Mouse (Mus musculus): ENCODE data around the gene Rabggta. TPM values are rescaled to one million over a fixed set of nuclear protein-coding genes. Genes with fewer than 3 reads are reported as not detected.

Rabggta gene
- polyA plus RNA-seq, 1 experiment: 64.9 TPM

DNA sequence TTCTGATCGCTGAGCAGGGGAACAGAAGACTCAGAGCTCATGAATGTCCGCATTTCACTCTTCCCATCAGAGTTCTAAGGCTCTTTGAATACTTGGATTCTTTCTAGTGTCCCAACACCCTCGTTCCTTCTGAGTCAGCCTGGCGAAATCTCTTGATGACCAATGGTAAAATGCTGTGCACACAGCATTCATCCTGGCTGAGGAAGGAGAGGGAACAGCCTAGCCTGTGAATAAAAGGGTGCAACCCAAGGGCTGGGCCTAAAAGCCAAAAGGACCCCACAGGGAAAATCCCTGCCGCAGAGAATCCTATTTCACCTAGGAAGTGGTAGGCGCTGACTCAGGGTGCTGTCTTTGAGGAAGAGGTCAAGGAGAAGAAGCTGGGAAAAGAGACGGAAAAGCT, 8.1 kb upstream of the Rabggta start:
- DNase-seq (ENCODE audit: low read depth): no peak
- TF ChIP-seq POLR2A (IDR thresholded peaks at IDR 0.05; ENCODE audit: borderline replicate concordance, extremely low read depth, insufficient read depth, insufficient read length, poor library complexity, severe bottlenecking) (no peak), CTCF (IDR thresholded peaks at IDR 0.05; ENCODE audit: borderline replicate concordance, extremely low read depth, insufficient read depth, insufficient read length) (no peak)

DNA sequence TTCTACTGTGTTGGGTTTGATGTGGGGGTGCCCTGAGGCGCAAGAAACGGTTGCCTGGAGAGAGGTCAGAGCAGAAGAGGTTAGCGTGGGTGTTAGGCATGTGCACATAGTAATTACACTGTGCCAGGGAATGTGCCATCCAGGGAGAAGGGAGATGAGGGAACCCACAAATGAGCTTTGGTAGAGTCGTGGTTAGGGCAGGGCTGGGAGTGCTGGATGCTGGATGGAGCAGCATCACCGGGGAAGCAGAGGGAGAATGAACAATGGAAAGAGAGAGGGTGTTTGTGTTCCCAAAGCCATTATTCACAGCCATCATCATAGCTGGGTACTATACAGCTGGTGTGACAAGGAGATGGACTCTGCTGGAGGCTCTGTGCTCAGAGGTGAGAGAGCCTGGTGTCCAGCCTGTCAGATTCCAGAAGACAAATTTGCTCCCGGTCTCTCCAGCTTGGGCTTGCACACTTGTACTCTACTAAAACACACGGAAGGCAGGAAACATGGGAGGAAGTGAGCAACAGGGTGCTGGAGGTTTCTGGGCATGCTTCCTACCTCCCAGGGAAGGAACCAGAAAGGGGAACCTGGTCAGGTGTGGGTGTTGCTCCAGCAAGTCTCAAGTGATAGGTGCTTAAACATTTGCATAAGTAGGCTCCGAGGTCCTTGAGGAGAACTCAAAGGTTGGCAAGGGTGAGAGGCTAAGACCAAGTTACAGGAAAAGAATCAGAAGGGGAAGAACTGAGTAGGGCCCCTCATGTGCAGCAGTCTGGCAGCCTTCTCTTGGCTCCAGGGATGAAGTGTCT, 6.0 kb upstream of the Rabggta start:
- TF ChIP-seq POLR2A (IDR thresholded peaks at IDR 0.05; ENCODE audit: borderline replicate concordance, extremely low read depth, insufficient read depth, insufficient read length, poor library complexity, severe bottlenecking) (no peak), CTCF (IDR thresholded peaks at IDR 0.05; ENCODE audit: borderline replicate concordance, extremely low read depth, insufficient read depth, insufficient read length) (no peak)

DNA sequence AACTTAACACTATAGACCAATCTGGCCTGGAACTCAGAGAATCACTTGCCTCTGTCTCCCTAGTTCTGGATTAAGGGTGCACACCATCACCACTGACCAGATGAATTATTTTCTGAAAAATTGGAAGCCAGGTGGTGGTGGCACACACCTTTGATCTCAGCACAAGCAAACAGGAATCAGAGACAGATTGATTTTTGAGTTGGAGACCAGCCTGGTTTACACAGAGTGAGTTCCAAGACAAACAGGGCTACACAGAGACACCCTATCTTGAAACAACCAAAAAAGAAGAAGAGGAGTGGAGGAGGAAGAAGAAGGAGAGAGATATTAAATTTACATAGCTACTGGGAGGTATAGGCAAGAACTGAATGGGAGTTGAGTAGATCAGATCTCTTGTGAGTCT, 4.2 kb upstream of the Rabggta start:
- TF ChIP-seq POLR2A (IDR thresholded peaks at IDR 0.05; ENCODE audit: borderline replicate concordance, extremely low read depth, insufficient read depth, insufficient read length, poor library complexity, severe bottlenecking) (no peak), CTCF (IDR thresholded peaks at IDR 0.05; ENCODE audit: borderline replicate concordance, extremely low read depth, insufficient read depth, insufficient read length) (no peak)
- DNase-seq (ENCODE audit: low read depth): no peak

More for the DNA sequence above, 6.0 kb upstream of the Rabggta start:
- DNase-seq (ENCODE audit: low read depth): no peak

DNA sequence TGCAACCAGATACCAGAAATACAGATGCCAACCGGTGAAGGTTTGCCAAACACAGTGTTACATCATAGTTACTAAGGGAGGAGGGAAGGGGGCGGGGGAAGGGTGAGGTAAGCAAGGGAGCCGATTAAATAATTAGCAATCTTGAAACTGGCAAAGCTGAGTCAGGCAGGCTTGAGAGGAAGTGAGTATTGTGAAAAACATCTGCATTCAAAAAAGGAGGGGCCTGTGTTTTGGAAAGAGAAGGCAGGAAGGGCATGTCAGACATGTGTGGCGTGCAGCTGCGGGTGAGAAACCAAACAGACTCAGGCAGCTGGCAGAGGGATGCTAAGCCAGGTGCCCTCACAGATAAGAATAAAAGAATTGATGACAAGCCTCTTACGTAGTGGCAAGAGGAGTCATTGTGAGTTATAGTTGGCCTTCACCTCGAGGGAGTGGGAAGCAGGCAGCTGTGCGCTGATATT, 2.4 kb upstream of the Rabggta start:
- DNase-seq (ENCODE audit: low read depth): peak; percentile 8

DNA sequence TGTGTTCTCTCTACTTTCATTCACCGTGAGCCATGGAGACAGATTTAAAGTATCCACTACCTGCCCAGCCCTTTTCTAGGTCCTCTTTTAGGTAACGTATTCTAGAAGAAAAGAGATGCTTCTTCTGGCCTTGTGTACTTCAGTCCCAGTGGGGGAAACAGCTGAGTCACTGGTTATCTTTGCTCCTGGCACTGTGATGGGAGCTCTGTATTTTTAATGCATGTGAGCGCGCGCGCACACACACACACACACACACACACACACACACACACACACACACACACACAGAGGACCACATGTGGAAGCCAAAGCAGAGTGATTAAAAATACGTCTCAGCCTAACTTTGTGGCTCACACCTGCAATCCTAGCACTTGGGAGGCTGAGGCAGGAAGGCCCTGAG, 1.4 kb upstream of the Rabggta start:
- no peak for DNase-seq (ENCODE audit: low read depth)
- TF ChIP-seq POLR2A (IDR thresholded peaks at IDR 0.05; ENCODE audit: borderline replicate concordance, extremely low read depth, insufficient read depth, insufficient read length, poor library complexity, severe bottlenecking) (no peak), CTCF (IDR thresholded peaks at IDR 0.05; ENCODE audit: borderline replicate concordance, extremely low read depth, insufficient read depth, insufficient read length) (no peak)

More for the DNA sequence above, 2.4 kb upstream of the Rabggta start:
- TF ChIP-seq POLR2A (IDR thresholded peaks at IDR 0.05; ENCODE audit: borderline replicate concordance, extremely low read depth, insufficient read depth, insufficient read length, poor library complexity, severe bottlenecking) (no peak), CTCF (IDR thresholded peaks at IDR 0.05; ENCODE audit: borderline replicate concordance, extremely low read depth, insufficient read depth, insufficient read length) (no peak)

DNA sequence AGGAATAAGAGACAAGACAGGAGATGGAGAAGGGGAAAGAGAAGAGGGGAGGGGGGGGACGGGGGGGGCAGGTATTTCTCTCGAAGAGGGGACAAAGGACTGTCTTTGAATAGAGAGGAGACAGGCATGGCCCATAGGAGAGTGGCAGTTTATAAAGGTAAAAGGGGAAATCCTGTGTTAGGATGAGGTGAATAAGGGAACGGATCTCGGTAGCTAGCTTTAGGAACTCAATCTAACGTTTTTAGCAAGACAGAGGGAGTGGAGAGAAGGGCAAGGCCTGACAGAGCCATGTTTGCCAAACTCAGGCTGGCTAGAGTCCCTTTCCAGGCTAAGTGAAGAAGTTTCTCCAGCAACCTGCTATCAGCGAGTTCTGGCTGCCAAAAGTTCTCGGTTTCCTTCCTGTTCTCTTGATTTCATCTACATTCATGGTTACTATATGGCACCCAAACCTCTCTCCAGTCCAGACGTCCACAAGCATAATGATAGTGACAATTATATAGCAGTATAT, 429 bp upstream of the Rabggta start:
- DNase-seq (ENCODE audit: low read depth): peak; percentile 14
- TF ChIP-seq POLR2A (IDR thresholded peaks at IDR 0.05; ENCODE audit: borderline replicate concordance, extremely low read depth, insufficient read depth, insufficient read length, poor library complexity, severe bottlenecking) (no peak), CTCF (IDR thresholded peaks at IDR 0.05; ENCODE audit: borderline replicate concordance, extremely low read depth, insufficient read depth, insufficient read length) (no peak)

DNA sequence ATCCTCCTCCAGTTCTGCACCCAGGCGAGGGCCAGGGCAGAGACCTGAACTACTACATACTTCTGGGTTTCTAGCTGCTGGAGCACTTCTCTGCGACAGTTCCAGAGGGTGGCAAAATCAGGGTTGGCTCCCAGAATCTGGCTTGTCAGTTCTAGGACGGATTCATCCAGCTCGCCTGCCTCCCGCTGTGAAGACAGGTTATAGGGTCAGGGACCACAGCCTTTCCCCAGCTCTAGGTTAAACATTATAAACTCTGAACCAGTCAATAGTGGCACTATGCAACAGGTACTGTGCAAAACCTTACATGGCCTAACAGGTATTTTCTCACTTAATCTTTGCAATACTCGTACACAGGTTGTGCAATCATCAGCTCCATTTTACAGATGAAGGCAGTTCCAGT, 987 bp downstream of the Rabggta start:
- no peak for DNase-seq (ENCODE audit: low read depth)
- TF ChIP-seq POLR2A (IDR thresholded peaks at IDR 0.05; ENCODE audit: borderline replicate concordance, extremely low read depth, insufficient read depth, insufficient read length, poor library complexity, severe bottlenecking): no peak
- no peak for TF ChIP-seq CTCF (IDR thresholded peaks at IDR 0.05; ENCODE audit: borderline replicate concordance, extremely low read depth, insufficient read depth, insufficient read length)

DNA sequence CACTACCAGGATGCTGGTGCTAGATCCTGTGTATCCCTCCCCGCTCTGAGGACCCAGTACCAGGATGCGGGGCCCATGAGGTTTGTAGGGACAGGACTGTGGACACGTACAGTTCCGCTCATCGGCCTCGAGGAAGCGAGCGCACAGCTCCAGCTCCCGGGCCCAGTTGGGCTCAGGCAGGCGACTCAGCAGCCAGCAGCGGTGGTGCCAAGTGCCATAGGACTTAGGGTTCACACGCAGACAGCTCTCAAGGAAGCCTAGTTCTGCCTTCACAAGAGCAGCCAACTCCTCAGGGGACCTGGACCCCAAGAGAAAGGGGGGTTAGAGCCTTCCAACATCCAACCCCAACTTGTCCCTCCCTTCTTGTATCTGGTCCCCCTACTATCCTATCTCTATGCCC, 1.4 kb downstream of the Rabggta start:
- DNase-seq (ENCODE audit: low read depth): no peak
- TF ChIP-seq POLR2A (IDR thresholded peaks at IDR 0.05; ENCODE audit: borderline replicate concordance, extremely low read depth, insufficient read depth, insufficient read length, poor library complexity, severe bottlenecking): no peak
- TF ChIP-seq CTCF (IDR thresholded peaks at IDR 0.05; ENCODE audit: borderline replicate concordance, extremely low read depth, insufficient read depth, insufficient read length): no peak

DNA sequence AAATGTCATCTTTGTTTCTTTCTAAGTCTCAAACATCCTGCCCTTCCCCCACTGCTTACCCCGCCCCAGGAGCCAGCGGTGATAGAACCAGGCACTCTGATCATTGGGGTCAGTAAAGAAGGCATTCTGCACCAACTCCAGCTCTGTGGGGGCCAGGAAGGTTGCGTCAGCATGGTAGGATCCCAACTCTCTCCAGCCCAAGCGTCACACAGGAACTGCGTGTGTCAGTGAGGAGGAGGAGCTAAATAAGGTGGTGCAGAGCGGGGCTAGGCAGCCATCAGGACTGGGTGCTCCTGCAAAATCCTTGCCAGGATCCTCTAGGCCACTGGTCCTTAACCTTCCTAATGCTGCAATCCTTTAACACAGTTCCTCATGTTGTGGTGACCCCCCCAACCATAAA, 2.3 kb downstream of the Rabggta start:
- DNase-seq (ENCODE audit: low read depth): no peak
- TF ChIP-seq POLR2A (IDR thresholded peaks at IDR 0.05; ENCODE audit: borderline replicate concordance, extremely low read depth, insufficient read depth, insufficient read length, poor library complexity, severe bottlenecking) (no peak), CTCF (IDR thresholded peaks at IDR 0.05; ENCODE audit: borderline replicate concordance, extremely low read depth, insufficient read depth, insufficient read length) (no peak)

DNA sequence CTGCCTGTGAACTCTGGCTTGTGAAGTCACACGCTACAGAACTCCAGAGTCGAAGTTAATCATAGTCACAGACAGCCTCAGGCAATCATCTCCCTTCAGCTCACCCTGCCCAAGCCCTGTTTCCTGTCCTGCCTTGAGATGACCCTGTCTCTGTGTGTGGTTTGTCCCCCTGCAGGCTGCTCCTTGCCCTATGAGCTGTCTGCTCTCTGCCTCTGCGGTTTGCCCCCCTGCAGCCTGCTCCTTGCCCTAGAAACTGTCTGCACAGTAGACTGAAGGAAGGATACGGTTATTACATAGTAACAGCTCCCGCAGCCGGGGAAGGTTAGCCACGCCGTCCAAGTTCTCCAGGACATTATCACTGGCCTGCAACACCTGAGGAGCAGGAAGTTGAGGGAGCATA, 5.2 kb downstream of the Rabggta start:
- DNase-seq (ENCODE audit: low read depth): no peak
- TF ChIP-seq POLR2A (IDR thresholded peaks at IDR 0.05; ENCODE audit: borderline replicate concordance, extremely low read depth, insufficient read depth, insufficient read length, poor library complexity, severe bottlenecking): no peak
- no peak for TF ChIP-seq CTCF (IDR thresholded peaks at IDR 0.05; ENCODE audit: borderline replicate concordance, extremely low read depth, insufficient read depth, insufficient read length)

DNA sequence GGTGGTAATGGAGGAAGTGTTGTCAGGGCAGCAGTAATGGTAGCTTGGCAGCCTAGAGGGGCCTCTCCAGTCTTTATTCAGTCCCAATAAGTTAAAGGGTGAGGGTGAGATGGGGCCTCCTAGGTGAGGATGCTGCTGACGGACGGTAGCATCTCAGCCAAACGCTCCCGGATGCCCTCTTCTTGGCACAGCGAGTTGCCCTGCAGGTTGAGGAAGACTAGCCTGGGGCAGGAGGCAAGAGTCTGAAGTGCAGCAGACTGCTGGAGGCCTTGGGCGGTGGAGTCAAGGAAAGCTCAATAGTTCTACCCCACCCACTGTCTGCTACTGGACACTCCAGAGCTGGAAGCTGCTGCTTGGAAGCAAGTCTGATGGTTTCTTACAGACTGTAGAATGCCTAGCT, 5.8 kb downstream of the Rabggta start:
- no peak for DNase-seq (ENCODE audit: low read depth)

DNA sequence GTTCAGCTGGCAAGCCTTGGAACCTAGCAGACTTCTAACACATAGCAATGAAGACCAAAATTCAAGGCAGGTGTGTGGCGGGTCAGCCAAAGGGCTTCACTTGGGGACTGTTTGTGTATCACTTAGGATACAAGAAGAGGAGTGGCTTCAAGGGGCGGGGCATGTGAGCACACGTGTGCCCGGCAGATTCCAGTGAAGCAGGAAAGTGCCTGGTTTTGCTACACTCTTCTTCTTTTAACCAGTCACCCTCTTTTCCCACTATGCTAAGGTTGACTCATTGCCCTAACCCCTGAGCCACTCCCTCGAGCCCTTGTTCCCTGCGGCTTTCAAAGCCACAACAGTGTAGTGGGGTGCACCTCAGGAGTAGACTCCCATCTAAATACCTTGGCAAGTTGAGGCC, 7.2 kb downstream of the Rabggta start:
- DNase-seq (ENCODE audit: low read depth): no peak
- TF ChIP-seq POLR2A (IDR thresholded peaks at IDR 0.05; ENCODE audit: borderline replicate concordance, extremely low read depth, insufficient read depth, insufficient read length, poor library complexity, severe bottlenecking): no peak

More for the DNA sequence above, 5.8 kb downstream of the Rabggta start:
- TF ChIP-seq CTCF (IDR thresholded peaks at IDR 0.05; ENCODE audit: borderline replicate concordance, extremely low read depth, insufficient read depth, insufficient read length) (no peak), POLR2A (IDR thresholded peaks at IDR 0.05; ENCODE audit: borderline replicate concordance, extremely low read depth, insufficient read depth, insufficient read length, poor library complexity, severe bottlenecking) (no peak)
